Mouse (Mus musculus) heart, postnatal 0 days (tissue): ENCODE results near the gene Slc25a1. TPM values are rescaled to one million over a fixed set of nuclear protein-coding genes. Genes with fewer than 3 reads are reported as not detected.

Source experiments
- ATAC-seq: fragments of 200-750 bp; cut with Nextera tagmentation; 2 replicates; pipeline ENCODE4 v1.8.0; 2017; ENCODE audit warnings: low read depth, moderate number of reproducible peaks, moderate library complexity; ENCODE audit not compliant: insufficient read depth
- DNase-seq: peaks from one replicate; pipeline ENCODE4 v3.0.0-alpha.2; 2016; ENCODE audit warnings: low spot score
- H3K27ac ChIP-seq: fragments of 300-500 bp; sonication (generic); 2 replicates; pipeline ENCODE4 v1.5.1; 2014; ENCODE audit warnings: low read depth, mild to moderate bottlenecking
- H3K27me3 ChIP-seq: fragments of 300-500 bp; sonication (generic); 2 replicates; pipeline ENCODE4 v1.6.1; 2014; ENCODE audit warnings: low read length, mixed read lengths; ENCODE audit not compliant: control insufficient read depth, insufficient read depth
- H3K36me3 ChIP-seq: fragments of 300-500 bp; sonication (generic); replicated peaks from 2 replicates; pipeline ENCODE4 v1.6.1; 2014; ENCODE audit warnings: low read length, mixed read lengths; ENCODE audit not compliant: control insufficient read depth, insufficient read depth
- H3K4me1 ChIP-seq: fragments of 300-500 bp; sonication (generic); 2 replicates; pipeline ENCODE4 v1.6.1; 2014; ENCODE audit warnings: antibody characterized with exemption; ENCODE audit not compliant: control insufficient read depth, insufficient read depth
- H3K4me2 ChIP-seq: fragments of 300-500 bp; sonication (generic); 2 replicates; pipeline ENCODE4 v1.6.1; 2014; ENCODE audit warnings: low read depth, mild to moderate bottlenecking, low read length, moderate library complexity
- H3K4me3 ChIP-seq: fragments of 300-500 bp; sonication (generic); 2 replicates; pipeline ENCODE4 v1.5.1; 2014; ENCODE audit warnings: low read depth, low read length
- H3K9ac ChIP-seq: fragments of 300-500 bp; sonication (generic); replicated peaks from 2 replicates; pipeline ENCODE4 v1.6.1; 2014; ENCODE audit warnings: low read depth, low read length, mixed read lengths
- H3K9me3 ChIP-seq: fragments of 300-500 bp; sonication (generic); replicated peaks from 2 replicates; pipeline ENCODE4 v1.6.1; 2016; ENCODE audit warnings: low read length; ENCODE audit not compliant: control insufficient read depth
- CTCF ChIP-seq: IDR thresholded peaks from 2 replicates; pipeline ENCODE4 v1.5.1; 2016; ENCODE audit warnings: antibody characterized with exemption, control low read depth, low read depth
- EP300 ChIP-seq: IDR thresholded peaks from 2 replicates; pipeline ENCODE4 v1.6.1; 2016; ENCODE audit warnings: antibody characterized with exemption, low read depth
- WGBS: fragments of 180-500 bp; shearing (Covaris S2); extraction: QIAGEN DNeasy Blood & Tissue Kit; methylation state at CpG from one replicate; pipeline ENCODE4 v1.1.7; 2014; 5-methylcytosine and 5-hydroxymethylcytosine counted together
- polyA plus RNA-seq: library from polyadenylated mRNA; unstranded; fragments of >200 nt; fragmentation: Nextera tagmentation; extraction: Ambion mirVana; gene quantifications from 2 replicates; pipeline ENCODE4 v1.2.1, GENCODE M21; 2015
- total RNA-seq: library from RNA; depleted of rRNA; stranded (reverse); fragments of >200 nt; gene quantifications from 2 replicates; pipeline ENCODE4 v1.2.3, GENCODE M21; 2014; ENCODE audit warnings: low replicate concordance

Slc25a1 gene
- total and polyA plus RNA-seq, 2 experiments from 2014 or later = 14.8 to 46.8 TPM

DNA sequence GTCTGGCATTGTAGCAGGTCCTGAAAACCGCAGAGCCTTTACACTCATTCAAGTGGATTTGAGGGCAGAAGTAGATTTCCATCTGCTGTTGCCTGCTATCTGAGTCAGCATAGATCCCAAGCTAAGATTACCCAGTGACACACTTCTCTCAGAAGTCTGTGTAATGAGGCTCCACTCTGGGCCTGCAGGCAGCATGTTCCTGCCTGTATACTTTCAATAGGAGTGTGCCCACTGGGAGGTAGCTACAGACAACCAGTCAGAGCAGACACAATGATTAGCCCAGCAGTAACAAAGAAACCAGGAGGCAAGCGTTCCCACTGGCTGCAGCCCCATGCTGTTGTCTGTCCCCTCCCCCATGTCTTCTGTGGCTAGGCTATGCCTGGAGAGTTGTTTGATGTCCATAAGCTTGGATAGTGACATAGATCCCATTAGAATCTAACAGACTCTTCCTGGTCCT is 21.4 kb upstream of the Slc25a1 start:
- H3K27ac ChIP-seq = no peak overlapping the region
- H3K4me1 ChIP-seq = no peaks in the 10 kb centered on the region
- TF ChIP-seq EP300 (no peak), CTCF (no peak)
- H3K4me2 ChIP-seq = no peak overlapping the region
- H3K9ac ChIP-seq = no peak overlapping the region
- H3K4me3 ChIP-seq = no peak overlapping the region
- ATAC-seq (no peak), DNase-seq (no peak)
- H3K36me3 ChIP-seq = no peaks in the 10 kb centered on the region
- no peaks in the 10 kb centered on the region for H3K27me3 ChIP-seq
- H3K9me3 ChIP-seq = no peaks in the 10 kb centered on the region
- 32% methylated on average over 2 of the region's 2 CpGs for WGBS

DNA sequence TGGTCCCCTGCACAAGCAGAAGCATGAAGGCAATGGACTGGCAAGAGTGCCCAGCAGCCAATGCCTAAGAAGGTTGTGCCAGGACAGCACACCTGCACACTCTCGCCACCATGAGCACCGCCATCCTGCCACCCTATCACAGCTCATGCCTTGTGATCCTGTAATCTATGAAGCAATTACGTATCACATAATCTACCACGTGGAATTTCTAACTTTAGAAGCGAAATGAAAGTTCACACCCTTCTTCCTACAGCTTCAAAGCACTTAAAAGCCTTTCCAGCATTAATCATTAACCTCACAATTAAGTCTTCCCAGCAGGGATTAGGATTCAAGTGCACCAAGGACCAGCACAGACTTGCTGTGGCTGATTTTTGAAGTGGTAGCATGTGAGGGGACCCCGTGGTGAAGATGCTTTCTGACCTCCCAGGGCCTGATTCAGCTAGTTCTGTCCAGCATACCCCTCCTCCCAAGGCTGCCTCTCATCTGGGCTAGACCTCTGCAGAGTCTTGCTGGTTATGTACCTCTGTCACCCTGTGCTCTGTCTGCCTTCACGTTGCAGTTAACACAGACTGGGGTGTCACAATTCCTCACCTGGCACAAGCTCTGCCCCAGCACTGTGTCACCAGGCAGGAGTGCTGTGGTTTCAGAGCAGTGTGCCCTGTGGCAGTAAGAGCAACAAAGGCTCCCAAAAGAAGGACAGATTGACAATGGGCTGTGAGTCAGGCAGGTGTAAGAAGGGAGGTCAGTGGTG is 17.2 kb upstream of the Slc25a1 start:
- Histone ChIP-seq H3K27ac (no peak overlapping the region), H3K36me3 (no peaks in the 10 kb centered on the region), H3K4me2 (no peak overlapping the region), H3K27me3 (no peaks in the 10 kb centered on the region), H3K9ac (no peak overlapping the region), H3K9me3 (no peaks in the 10 kb centered on the region), H3K4me3 (no peak overlapping the region), H3K4me1 (no peaks in the 10 kb centered on the region)
- DNase-seq (no peak), ATAC-seq (no peak)
- TF ChIP-seq EP300 (no peak), CTCF (no peak)
- 49% methylated on average over 7 of the region's 7 CpGs for WGBS

DNA sequence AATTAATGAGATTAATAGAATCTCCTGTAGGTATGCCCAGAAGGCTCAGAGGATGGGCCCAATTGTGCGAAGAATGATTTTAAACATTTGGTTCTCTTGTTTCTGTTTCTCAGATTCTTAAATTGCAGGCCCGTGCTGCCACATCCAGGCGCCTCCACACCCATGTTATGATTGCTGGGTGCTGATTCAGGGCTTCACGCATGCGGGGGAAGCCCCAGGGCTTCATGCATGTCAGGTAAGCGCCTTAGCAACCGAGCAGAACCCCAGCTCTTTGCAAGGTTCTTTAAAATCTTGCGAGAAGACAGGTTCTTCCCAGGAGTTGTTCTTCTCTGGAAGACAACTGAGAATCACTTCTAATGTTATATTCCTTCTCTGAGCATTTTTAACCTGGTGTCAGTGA is 15.4 kb upstream of the Slc25a1 start:
- ATAC-seq (no peak), DNase-seq (no peak)
- no peaks in the 10 kb centered on the region for H3K4me1 ChIP-seq
- TF ChIP-seq CTCF (no peak), EP300 (no peak)
- 58% methylated on average over 8 of the region's 8 CpGs for WGBS
- no peak overlapping the region for H3K27ac ChIP-seq
- H3K9me3 ChIP-seq = no peaks in the 10 kb centered on the region
- H3K36me3 ChIP-seq = no peaks in the 10 kb centered on the region
- H3K27me3 ChIP-seq = no peaks in the 10 kb centered on the region
- H3K9ac ChIP-seq = no peak overlapping the region
- H3K4me2 ChIP-seq = no peak overlapping the region
- H3K4me3 ChIP-seq = no peak overlapping the region

DNA sequence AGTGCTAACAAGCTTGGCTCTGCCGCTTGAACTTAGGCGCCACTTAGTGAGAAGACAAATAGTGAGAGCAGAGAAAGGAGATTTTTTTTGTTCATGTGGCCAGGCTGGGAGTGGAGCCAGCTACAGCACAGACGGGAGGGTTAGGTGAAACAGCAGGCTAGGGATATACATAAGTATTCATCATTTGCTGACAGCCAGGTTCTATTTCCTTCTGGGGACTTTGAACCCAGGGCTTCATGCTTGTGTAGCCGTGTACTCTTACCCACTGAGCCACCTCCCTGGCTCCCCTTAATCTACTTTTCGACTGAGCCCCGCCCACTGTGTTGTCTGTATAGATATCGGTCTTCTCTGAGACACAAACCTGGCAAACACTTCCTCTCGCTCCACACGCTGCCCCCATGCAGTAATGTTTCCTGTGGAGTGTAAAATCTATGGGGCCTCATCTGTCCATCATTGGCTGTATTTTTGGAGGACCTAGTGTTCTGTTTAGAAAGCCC is 11.3 kb upstream of the Slc25a1 start:
- Histone ChIP-seq H3K4me2 (no peak overlapping the region), H3K9me3 (no peaks in the 10 kb centered on the region), H3K4me1 (no peaks in the 10 kb centered on the region), H3K4me3 (no peak overlapping the region), H3K27ac (no peak overlapping the region), H3K36me3 (no peaks in the 10 kb centered on the region), H3K9ac (no peak overlapping the region), H3K27me3 (no peaks in the 10 kb centered on the region)
- WGBS = 32% methylated on average over 9 of the region's 9 CpGs
- TF ChIP-seq CTCF = no peak
- TF ChIP-seq EP300 = no peak
- ATAC-seq = no peak
- no peak for DNase-seq

DNA sequence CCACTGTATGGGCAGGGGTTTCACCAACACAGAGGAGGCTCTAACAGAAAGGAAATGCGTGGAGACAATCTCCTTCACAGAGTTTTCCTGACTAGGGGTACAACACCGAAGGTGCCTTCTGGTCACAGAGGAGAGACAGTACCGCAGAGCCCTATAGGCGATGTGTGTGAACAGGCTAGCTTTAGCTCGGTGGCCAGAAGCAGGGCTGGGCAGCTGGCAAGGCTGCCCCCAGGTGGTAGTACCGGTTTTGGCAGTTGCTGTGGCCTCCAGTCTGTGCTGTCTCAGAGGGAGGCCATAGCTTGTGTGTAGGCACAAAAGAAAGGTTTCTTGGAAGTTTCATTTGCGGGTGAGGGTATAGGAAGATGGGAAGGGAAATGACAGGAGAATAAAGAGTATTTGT is 10.8 kb upstream of the Slc25a1 start:
- no peak overlapping the region for H3K27ac ChIP-seq
- no peak overlapping the region for H3K4me2 ChIP-seq
- H3K4me3 ChIP-seq = no peak overlapping the region
- DNase-seq (peak; percentile 56), ATAC-seq (peak; percentile 84; the same call in 1 of the 2 replicates)
- no peaks in the 10 kb centered on the region for H3K36me3 ChIP-seq
- H3K27me3 ChIP-seq = no peaks in the 10 kb centered on the region
- H3K9ac ChIP-seq = no peak overlapping the region
- 13% methylated on average over 7 of the region's 7 CpGs for WGBS
- no peaks in the 10 kb centered on the region for H3K4me1 ChIP-seq
- H3K9me3 ChIP-seq = no peaks in the 10 kb centered on the region
- no peak for TF ChIP-seq EP300
- TF ChIP-seq CTCF = peak; percentile 71

DNA sequence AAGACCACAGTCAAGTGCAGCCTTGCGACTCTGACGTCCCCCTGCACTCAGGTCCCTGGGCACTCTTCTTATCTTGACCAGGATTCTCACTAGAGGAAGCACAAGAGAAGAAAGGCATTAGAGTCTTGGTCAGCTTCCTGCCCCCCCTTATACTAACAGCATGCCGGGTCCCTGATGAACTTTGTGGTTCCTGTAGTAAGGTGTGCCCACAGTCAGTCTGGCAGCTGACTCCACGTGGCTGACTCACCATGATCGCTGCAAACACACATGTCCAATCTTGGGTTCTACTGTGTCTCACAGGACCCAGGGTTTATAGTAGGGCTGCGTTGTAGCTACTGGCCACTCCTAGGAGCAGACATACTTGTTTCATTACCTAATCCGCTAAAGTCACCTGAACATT is 10.2 kb upstream of the Slc25a1 start:
- Histone ChIP-seq H3K27me3 (no peaks in the 10 kb centered on the region), H3K4me3 (no peak overlapping the region), H3K9me3 (no peaks in the 10 kb centered on the region), H3K4me1 (no peaks in the 10 kb centered on the region), H3K9ac (no peak overlapping the region), H3K4me2 (no peak overlapping the region), H3K27ac (no peak overlapping the region), H3K36me3 (no peaks in the 10 kb centered on the region)
- WGBS = 41% methylated on average over 7 of the region's 7 CpGs
- ATAC-seq (0 out of 2 replicates have a peak, but pooled peaks have one; percentile 39), DNase-seq (no peak)
- TF ChIP-seq CTCF (no peak), EP300 (no peak)
